Mouse (Mus musculus) cerebellum, adult (tissue): Measurements from ENCODE around the gene Gm15056.

ENCODE experiments used
- ATAC-seq: cut with Nextera tagmentation; 2 replicates; pipeline ENCODE4 v1.9.2; 2017; ENCODE audit warnings: mild to moderate bottlenecking, moderate library complexity, mixed read lengths; ENCODE audit not compliant: insufficient number of reproducible peaks, low FRiP score, low TSS enrichment

The Gm15056 gene

DNA sequence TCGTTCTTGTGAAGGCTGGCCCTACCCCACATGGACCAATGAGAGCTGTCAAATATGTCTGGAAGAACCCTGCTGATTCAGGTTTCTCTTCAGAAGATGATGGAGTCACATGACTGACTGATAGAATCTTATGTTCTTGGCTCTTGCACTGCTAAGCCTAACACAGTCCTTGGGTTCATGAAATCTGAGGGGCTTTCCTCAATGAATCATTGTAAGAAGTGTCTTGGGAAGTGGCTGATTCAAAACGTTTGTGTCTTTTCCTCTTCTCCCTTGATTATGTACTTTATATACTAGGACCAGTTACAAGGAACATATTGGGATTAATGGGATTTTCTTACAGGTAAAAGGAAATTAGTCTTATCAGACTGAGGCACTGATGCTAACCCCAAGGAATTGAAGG is at the start of gene Gm15056:
Gene Gm15056 (minus strand): TSS at position 101 of the 400 bp plus-strand sequence.
- no peak for ATAC-seq

- ATAC-seq: no peak
These were observed 42.2 kb upstream of the Gm15056 start, which contains the start of gene AY761185 for GRCm38 (mm10) chr8:20944610-20945009. AY761185 (minus strand) TSS chr8:20944710.

DNA sequence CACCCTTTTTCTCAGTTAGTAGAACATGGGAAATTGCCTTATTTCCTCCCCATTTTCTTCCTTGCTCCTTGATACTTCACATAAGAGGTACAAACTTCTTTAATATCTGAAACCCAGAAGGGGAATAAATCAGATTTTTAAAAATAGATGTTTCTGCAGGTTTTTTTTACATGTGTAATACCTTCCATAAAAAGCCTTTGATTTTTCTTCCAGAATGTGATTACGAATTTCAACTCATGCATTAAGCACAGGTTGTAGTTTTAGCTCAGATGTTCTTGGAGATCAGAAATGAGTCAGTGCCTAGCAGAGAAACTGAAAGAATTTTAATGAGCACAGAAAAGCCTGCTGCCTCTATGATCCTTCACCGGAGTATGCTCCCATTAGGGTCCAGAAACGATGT is 19.5 kb upstream of the Gm15056 start, which contains the start of gene Gm6040:
Gene Gm6040 (minus strand): TSS at position 101 of the 400 bp plus-strand sequence.
- no peak for ATAC-seq

GRCm38 (mm10) chr8:20912288-20912687 is 9.9 kb upstream of the Gm15056 start:
- ATAC-seq: no peak

DNA sequence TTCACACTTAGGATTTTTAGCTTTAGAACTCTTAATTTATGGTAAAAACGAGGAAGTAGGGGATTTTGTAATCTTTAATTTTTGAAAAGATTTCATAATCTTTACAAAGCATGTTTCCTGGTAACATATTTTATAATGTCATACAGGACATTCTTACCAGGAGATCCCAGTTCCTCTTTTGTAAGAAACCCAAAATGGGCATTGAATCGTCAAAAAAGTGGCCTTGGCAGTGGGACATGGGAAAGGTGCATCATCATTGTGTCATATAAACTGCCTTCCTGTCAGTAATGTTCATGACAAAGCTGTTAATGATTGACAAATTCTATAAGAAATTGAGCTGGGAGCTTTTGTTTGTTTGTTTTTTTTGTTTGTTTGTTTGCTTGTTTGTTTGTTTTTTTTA is 5.8 kb upstream of the Gm15056 start:
- no peak for ATAC-seq

GRCm38 (mm10) chr8:20907119-20907518 is 4.7 kb upstream of the Gm15056 start:
- no peak for ATAC-seq

- no peak for ATAC-seq
These were observed 10.1 kb downstream of the Gm15056 start, which contains the start of gene Defb33 for GRCm38 (mm10) chr8:20892369-20892768. Defb33 (plus strand) TSS chr8:20892669.

DNA sequence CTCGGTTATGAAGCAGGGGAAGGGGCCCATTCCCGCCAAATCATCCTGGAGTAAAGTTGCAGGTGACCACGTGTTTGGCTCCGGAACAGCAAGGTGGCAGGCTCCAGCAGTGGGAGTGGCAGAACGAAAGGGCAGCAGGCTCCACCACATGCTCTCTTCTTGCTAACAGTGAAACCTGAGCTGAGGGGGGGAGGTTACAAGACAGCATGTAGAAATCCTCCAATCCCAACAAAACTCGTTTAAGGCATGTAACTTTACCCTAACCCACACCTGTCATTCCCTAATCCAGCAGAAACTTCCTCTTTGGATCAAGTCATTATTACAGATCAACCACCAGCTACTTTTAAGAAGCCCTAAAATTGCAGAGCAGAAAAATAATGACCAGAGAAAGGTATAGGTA is 27.8 kb downstream of the Gm15056 start:
- ATAC-seq: no peak
